Mouse (Mus musculus) layer of hippocampus, postnatal 10 days (tissue): ENCODE results near the gene Cant1. TPM values are rescaled to one million over a fixed set of nuclear protein-coding genes. Genes with fewer than 3 reads are reported as not detected.

Source experiments
- DNase-seq, 2 experiments: peaks; one replicate each; pipeline ENCODE4 v3.0.0; 2021; ENCODE audit warnings: low spot score in 2 of 2
- long read RNA-seq: library from polyadenylated mRNA; stranded (forward); transcript quantifications from one replicate; pipeline ENCODE4 v2.0.0, GENCODE M21; 2023
- total RNA-seq, 2 experiments: library from RNA; stranded (reverse); gene quantifications; 2 replicates each; pipeline ENCODE4 v1.2.3; 2021

The Cant1 gene
- 10 to 100 TPM; 37.9 to 39.6 TPM for total RNA-seq
- long read RNA-seq, full-length matches to known transcripts: 9 of 19 reads
- long read RNA-seq, partial matches to known transcripts: 5 of 19 reads
- long read RNA-seq, other reads (novel, unspliced or antisense): 5 of 19 reads

DNA sequence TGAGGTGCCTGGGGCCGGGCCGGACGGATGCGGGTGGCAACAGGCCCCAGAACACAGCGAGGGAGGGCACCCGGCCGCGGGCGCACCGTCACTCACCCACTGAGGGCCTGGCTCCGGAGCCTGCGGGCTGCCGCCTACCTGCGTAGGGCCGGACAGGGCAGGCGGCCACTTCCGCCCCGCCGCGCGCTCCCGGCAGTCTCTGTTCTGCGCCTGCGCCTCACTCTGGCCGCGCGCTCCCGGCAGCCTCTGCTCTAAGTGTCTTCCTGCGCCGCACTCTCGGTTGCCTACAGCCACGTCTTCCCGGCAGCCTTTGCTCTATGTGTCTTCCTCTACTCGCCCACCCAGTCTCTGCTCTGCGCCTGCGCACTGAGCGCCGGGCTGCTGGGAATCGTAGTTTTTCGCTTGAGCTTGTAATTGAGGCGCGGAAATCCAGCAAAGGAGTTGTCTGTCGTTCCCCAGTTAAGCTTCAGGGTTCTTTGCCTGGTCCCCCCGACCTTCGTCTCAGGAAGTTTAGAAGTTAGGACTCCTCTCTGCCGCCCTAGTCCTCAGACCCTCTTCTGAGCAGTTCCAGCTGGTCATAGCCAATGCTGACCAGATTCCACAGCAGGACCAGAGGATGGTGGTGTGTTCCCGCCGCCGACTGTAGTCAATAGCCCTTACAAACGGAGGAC is at the start of gene Cant1:
Cant1 (minus strand) TSS at position 253 of the 671 bp plus-strand sequence.
- peak; percentile 97 for DNase-seq

DNA sequence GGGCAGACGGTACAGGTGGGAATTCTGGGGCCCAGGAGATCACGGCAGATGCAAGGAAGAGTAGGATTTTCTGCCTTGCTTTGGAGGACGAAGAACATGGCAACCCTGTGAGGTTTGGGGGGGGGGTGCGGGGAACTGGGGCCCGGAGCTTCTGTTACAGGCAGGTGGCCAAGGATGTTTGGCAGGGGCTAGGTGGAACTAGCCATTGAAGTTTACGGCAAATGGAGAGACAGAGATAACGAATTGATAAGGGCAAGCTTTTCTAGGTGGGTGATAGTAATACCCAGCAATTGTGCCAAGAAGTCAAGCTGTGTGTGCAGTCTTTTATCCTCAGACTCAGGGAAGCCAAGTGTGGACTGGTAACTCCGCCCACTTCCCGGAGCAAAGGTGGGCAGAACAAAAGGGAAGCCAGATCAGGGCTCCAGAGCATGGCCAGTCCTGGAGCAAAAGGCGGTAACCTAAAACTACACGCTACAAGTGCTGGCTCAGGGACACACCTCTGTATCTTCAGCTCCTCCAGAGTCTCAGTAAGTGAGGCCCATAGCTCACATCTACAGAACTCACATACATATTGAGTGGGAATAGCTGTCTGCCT is 48.7 kb upstream of the Cant1 start:
- no peak for DNase-seq

DNA sequence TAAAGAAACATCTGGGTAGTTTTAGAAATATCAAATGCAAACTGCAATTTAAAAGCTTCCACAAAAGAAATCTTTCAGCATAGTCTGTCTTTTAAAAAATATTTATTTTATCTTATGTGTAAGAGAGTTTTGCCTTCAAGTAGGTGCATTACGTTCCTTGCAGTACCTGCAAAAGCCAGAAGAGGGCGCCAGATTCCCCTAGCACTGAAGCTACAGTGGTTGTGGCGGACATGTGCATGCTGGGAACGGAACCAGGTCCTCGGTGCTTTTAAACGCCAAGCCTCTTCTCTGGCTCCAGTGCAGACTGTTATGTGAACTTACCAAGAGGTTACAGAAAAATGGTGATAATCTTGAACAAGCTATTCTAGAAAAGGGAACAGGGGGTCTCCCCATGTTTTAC is 41.4 kb upstream of the Cant1 start:
- DNase-seq: no peak

DNA sequence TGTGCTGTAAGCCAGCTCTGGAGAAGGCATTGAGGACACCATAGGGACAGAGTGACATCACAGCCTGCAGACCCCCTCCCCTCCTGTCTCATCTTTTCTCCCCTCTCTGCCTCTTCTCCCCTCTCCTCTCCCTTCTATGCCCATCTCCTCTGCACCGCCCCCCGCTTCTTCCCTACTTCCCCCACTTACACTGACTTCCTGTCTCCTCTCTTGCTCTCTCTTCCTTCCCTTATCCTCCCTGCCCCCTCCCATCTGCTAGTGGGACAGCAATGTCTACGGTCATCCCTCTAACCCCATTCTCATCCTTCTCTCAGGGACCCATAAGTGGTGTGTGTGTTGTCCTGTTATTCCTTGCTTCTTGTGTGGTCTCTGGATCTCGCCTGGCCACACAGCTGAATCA is 40.6 kb upstream of the Cant1 start:
- no peak for DNase-seq

DNA sequence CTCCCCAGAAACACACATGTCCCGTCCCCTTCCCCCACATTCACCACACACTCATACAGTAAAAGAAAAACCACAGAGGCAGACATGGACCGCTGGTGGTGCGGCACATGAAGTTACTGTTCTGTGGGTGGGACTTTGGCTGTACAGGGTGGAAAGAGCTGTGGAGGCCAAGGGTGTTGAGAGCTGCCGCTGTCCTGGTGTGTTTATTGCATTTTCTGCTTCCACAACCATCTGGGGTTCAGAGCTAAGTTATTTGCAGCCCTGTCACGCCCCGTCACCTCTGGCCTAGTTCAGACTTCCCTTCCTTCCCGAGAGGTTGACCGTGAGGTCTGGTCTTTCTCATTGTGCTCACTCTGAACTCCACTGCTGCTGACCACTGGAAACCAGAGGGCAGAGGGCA is 40.2 kb upstream of the Cant1 start:
- no peak for DNase-seq

DNA sequence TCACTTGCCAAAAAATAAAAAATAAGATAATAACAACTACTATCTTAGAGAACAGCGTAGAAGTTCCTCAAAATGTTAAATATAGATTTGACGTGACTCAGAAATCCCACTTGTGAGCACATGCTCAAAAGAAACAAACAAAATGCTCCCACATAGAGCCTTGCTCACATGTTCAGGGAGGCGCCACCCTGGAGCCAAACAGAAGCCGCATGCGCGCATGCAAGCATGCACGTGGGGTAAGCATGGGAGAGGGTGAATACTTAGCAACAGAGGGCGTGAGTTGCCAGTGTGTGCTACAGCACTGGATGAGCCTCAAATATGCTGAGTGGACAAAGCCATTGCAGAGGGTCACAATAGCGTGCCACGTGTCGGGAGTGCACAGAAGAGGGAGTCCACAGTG is 38.1 kb upstream of the Cant1 start:
- DNase-seq: no peak

DNA sequence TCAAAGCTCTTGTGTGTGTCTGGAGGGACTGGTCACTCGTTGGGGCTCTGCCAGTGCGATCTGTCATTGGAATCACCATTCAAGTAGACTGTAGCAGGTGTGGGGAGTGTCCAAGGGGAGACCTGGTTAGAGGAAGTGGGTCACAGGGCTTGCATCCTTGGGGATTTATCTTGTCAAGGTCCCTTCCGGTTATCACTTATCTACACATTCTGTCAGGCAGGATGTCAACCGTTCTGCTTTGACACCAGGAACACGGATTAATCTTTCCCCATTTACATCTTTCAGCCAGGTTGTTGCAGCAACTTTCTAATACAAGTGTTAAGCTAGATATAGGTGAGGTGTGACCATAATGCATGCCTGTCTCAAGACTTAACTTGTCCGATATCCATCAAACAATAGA is 36.9 kb upstream of the Cant1 start:
- no peak for DNase-seq

DNA sequence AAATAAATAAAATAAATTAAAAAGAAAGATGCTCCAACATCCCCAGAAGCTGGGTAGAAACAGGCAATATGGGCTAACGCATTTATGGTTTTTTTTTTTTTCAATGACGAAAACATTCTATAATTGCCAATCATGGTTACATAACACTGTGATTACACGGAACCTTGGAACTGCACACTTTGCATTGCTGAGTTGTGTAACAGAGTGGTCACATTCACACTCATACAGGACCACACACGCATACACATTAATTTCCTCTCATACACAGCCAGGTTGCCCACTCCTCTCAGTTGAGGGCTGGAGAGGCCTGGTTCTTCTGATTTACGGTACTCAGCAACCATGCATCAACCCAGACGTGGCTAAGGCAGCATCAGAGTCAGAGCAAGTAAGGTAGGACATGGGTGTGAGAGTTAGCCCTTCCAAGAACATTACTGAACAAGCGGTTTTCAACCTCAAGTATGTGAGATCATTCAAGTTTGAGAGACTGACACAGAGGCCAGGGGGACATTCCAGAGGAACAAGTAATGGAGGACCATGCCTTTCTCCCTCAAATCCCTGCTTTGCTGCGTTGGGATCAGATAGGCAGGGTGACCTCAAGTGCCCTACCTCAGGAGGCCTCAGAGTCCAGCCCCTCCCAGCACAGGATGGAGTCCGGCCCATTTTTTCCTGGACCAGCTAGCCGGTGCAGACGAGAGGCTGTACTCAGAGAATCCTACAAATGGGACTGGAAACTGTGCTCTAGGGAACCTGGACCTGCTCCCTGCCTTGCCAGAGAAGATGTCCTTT is 35.2 kb upstream of the Cant1 start:
- DNase-seq: no peak

DNA sequence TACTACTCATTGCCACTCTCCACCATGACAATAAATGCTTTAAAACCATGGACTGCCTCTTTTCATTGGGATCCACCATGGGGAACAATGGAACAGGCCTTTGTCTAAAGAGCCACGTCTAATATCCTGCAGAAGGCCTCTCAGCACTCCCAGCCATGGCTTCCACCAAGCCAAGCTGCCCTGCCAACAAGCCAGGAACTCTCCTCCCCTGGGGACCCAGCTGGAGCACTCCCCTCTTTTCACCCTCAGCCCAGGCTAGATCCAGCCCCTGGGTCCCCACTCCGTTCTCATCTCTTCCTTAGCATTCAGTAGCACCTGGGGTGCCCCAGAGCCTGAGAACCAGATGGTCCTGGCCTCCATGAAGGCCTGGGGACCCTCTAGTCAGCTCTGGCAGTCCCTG is 34.1 kb upstream of the Cant1 start:
- DNase-seq: no peak

DNA sequence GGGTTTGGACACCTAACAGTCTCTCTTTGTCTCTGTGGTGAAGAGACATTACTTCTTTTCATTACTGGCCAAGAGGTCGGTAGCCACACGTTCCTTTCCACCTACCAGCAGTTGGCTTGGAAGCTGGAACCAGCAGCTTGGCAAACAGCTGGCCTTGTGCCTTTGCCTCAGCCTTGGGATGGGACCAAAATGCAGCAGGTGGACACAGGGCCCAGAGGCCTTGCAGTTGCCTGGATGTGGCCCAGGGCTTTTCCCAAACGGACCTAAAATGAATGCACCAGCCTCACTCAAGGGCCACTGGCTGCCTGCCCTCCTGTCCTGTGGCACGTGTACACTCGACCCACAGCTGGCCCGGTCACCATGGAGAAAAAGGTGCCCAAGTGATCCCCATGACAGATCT is 32.3 kb upstream of the Cant1 start:
- DNase-seq: no peak

DNA sequence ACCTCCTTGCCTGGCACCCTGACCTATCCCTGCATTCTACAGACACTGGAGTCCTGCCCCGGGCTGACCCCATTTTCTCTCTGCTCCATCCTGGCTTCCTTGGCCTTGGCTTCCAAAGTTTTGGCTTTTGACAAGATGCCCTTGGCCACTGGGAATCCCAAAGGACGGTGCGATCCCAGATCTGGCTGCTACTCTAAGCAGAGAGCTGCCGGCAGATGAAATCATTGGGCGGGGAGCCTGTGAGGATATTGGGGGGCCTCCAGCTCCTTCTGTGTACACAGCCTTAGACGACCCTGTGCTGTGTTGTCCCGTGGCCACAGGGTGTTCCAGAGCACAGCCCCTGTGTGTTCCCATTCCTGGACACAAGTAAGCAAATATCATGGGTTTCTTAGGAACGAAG is 29.5 kb upstream of the Cant1 start:
- no peak for DNase-seq

DNA sequence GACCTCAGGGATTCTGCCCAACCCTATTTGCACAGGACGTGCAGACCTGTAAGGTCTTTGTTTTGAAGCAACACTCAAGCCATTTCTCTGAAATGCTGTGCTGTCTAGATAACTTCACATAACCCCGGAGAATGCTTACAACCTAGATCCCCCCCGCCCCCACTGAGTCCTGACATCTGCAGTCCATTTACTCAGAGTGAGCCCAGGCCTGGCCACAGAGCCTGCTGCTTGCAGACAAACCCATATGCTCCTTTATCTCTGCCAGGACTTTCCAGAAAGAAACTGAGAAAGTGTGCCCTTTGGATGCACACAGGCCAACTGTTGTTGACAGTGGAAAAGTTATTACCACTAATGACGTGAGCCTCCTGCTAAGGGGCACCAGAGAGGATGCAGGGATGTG is 28.5 kb upstream of the Cant1 start:
- no peak for DNase-seq

DNA sequence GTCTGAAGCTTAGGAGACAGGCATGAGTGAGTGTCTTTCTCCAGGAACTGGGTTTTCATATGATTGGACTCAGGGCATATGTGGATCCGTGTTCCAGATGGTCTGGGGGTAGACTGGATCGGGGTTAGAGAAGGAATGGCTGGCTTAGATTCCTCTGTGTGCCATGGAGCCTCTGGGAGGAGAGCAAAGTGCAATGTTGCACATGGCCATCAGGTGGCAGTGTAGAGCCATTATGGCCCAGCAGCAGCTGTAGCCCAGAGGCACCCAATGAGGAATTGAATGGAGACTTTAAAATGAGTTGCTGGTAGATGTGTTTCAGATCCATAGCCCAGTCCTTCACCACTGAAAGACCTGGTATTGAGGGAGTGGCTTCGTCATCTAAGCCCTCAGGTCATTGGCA is 27.0 kb upstream of the Cant1 start:
- DNase-seq: peak; percentile 83 to 84

DNA sequence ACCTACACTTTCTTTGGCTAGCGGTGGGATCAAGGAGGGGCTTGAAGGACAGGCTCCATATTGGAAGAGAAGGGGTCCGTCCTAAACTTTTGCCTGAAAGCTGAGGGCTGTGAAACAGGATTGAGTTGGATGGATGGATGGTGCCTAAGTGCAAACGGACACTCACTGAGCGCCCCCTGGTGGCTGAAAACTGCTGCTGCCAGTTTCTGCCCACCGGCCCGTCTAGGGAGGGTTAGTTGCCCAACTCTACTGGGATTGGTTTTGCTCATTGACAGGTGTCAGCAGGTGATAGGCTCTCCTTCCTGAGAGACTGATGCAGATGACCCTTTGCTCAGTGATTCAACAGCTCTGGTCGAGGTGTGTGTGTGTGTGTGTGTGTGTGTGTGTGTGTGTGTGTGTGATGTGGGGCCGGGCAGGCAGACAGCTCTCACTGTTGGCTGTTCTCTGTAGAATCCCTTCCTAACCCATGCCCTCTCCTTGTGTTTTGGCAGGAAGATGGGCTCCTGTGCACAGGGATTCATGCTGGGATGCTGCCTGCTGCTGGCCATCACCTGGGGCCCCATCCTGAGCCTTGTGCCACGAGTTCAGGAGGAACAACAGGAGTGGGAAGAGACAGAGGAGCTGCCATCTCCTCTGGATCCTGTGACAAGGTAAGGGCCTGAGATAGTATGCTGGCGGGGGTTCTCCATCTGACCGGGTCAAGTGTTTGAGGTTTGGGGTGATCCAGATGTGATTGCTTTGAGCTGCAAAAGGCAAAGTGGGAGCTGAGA is 24.5 kb upstream of the Cant1 start:
- DNase-seq: peak; percentile 82

DNA sequence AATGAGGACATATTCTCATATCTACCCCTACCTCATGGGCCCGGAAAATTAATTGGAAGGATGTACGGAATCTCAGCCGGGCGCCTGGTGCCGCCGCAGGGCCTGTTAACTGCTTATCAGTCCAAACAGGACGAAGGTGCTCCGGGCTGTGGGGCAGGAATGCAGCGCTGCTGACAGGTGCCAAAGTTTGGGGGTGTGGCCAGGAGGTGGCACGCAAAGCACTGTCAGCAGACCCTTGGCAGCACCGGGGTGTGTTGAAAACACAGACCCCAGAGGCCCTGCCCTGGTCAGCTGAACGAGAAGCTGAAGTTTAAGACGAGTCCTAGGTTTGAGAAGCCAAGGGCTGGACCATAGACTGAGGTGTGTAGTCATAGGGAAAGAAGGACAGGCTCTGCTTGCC is 23.8 kb upstream of the Cant1 start:
- DNase-seq: no peak

DNA sequence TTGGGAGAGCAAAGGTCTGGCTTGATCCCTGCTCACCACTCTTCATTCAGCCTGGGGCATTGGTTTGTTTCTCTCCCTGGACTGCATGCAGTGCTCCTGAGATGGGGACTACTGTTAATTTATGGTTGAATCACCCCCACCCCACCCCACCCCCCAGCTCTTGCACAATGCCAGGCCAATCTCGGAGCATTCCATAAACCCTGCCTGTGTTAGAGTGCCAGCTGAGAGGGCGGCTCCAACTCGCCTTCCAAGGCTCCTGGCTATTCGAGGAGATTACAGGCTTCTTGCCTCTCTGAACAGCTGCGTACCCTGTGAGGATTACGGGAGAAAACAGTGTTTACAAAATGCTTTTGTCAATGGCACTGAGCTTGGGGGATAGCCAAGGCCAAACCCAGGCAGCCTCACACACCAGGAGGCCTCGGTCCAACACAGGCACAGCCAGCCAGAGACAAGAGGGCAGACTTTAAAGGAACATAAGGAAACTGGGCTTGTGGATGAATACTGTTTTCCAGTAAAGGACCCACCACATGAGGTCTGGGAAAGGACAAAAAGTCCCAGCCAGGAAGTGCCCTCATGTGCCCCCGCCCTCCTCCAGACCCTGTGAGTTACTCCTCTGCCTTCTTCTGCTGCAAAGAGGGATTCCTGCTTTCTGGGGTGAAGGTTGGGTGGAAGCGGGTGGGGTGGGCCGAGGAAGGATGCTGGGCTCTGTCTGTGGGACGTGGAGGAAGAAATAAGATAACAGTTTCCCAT is 20.0 kb upstream of the Cant1 start:
- peak in 1 of 2 experiments; percentile 30 for DNase-seq

DNA sequence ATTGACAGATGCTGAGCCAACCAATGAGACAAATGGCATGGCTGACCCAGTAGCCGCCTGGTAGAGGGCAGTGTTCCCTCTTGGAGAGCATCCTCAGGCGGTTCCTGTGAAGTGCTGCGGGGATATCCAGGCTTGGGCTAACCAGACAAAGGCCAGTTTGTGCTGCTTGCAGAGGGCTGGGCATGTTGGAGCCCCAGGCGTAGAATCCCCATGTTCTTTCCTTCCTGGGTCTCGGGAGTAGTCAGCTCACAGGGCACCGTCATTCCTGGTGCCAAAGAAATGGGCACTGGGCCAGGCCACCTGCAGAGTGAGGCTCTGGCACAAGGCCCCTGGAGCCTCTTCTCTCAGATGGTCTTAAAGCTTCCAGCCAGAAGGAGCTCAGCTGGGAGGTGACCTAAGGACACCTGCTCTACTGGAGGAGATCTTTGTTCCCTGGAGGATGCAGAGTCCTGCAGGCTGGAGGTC is 17.6 kb upstream of the Cant1 start:
- peak; percentile 61 to 66 for DNase-seq

DNA sequence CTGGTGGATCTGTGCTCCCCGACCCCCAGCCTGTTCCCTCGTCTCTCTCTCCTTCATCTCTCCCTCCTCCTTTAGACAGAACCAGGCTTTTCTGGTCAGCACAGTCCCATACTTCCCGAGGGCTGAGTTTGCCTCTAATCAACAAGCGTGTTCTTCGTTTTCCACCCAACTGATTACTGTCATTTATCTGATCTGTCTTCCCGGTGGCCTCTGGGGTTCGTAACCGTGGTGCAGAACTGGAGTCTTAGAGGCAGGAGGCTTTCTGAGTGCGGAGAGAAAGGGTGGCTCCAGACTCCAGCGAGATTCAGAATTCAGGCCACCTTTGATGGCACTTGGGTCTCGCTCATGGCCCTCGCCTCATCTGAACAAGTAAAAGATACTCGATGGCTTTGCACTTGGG is 15.2 kb upstream of the Cant1 start:
- no peak for DNase-seq

DNA sequence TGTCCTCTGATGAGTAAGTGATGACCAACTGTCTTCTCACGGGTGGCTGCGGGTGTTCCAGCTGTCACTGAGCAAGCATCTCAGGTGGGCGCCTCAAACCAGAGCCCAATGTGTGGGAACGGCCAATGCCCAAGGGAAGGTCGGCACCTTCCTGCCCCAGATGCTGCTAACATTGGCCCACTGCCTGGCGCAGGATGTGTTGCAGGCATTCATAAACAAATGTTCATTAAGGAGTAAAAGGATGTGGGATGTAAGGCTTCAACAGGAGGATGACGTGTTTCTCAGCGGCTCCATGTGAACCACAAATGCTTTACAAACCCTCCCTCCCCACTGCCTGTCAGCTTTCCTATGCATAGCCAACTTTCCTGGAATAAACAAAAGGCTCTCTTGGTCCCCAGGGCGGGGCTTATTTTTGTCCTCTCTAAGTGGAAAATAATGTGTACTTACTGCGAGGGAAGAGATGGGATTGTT is 14.5 kb upstream of the Cant1 start:
- DNase-seq: no peak

DNA sequence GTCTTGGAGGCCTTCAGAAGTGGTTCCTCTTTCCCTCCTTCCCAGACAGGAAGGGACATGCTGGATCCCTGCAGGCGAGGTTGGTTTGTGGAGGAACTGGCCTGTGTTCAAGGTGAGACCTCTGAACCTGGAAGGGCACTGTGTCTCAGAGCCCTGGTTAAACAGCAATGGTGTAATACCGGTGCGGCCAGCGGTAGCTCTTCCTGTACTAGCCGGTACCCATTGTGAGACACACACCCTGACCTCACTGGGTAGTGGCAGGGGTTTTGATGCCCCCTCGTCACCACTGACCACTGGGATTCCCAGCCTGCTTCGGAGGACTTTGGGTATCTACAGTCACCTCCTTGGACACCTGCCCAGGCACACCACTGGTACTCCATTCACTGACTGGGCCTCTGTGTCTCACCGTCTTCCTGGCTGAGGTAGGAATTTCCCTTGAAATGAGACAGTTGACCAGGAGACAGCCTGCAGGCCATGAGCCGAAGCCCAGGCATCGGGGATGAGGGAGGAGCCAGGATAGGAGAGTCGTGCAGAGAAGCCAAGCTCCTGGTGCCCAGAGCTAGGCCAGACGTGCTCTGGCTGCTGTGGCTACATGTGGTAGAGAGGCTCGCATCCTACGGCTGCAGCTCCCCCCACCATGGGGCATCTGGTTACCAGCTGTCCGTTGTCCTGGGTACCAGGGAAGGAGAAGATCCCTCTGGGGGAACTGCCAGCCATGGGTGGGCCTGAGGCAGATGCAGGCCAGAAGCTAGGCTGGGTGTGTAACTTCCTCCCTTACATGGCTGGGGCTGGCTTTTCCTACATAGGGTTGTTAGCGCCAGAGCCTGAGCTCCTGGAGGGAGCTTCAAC is 12.4 kb upstream of the Cant1 start:
- no peak for DNase-seq
